Mouse (Mus musculus) midbrain, embryonic 12.5 days (tissue): ENCODE data around the gene Arhgap20. TPM values are rescaled to one million over a fixed set of nuclear protein-coding genes. Genes with fewer than 3 reads are reported as not detected.

ENCODE experiments used
- ATAC-seq: fragments of 200-750 bp; cut with Nextera tagmentation; 2 replicates; pipeline ENCODE4 v1.8.0; 2017; ENCODE audit warnings: low read depth, moderate TSS enrichment, moderate library complexity; ENCODE audit not compliant: low FRiP score
- H3K27ac ChIP-seq: fragments of 300-500 bp; sonication (generic); replicated peaks from 2 replicates; pipeline ENCODE4 v1.5.1; 2016; ENCODE audit warnings: mild to moderate bottlenecking
- H3K27me3 ChIP-seq: fragments of 300-500 bp; sonication (generic); 2 replicates; pipeline ENCODE4 v1.6.1; 2016; ENCODE audit warnings: mild to moderate bottlenecking
- H3K36me3 ChIP-seq: fragments of 300-500 bp; sonication (generic); 2 replicates; pipeline ENCODE4 v1.6.1; 2016
- H3K4me1 ChIP-seq: fragments of 300-500 bp; sonication (generic); 2 replicates; pipeline ENCODE4 v1.6.1; 2016
- H3K4me2 ChIP-seq: fragments of 300-500 bp; sonication (generic); replicated peaks from 2 replicates; pipeline ENCODE4 v1.6.1; 2016; ENCODE audit warnings: mild to moderate bottlenecking, moderate library complexity
- H3K4me3 ChIP-seq: fragments of 300-500 bp; sonication (generic); 2 replicates; pipeline ENCODE4 v1.5.1; 2016; ENCODE audit warnings: mild to moderate bottlenecking
- H3K9ac ChIP-seq: fragments of 300-500 bp; sonication (generic); replicated peaks from 2 replicates; pipeline ENCODE4 v1.6.1; 2016; ENCODE audit warnings: mild to moderate bottlenecking, moderate library complexity
- H3K9me3 ChIP-seq: fragments of 300-500 bp; sonication (generic); 2 replicates; pipeline ENCODE4 v1.6.1; 2016; ENCODE audit warnings: mild to moderate bottlenecking
- WGBS: fragments of 180-500 bp; shearing (Covaris S2); methylation state at CpG from one replicate; pipeline ENCODE4 v1.1.7; 2016; 5-methylcytosine and 5-hydroxymethylcytosine counted together
- polyA plus RNA-seq: library from polyadenylated mRNA; unstranded; fragments of >200 nt; fragmentation: Nextera tagmentation; extraction: Ambion mirVana; gene quantifications from 2 replicates; pipeline ENCODE4 v1.2.1, GENCODE M21; 2016

The Arhgap20 gene
- polyA plus RNA-seq, 1 experiment from 2014 or later = 13.8 TPM

- Histone ChIP-seq H3K27me3 (no peaks in the 10 kb centered on the region), H3K4me3 (no peak overlapping the region), H3K4me2 (no peak overlapping the region), H3K9ac (no peak overlapping the region), H3K9me3 (no peaks in the 10 kb centered on the region), H3K36me3 (no peaks in the 10 kb centered on the region), H3K27ac (no peak overlapping the region), H3K4me1 (no peaks in the 10 kb centered on the region)
- ATAC-seq = no peak
- 88% methylated on average over 7 of the region's 7 CpGs for WGBS
These were observed 59.4 kb downstream of the Arhgap20 start for GRCm38 (mm10) chr9:51824516-51824915.

GRCm38 (mm10) chr9:51831596-51831995, 66.5 kb downstream of the Arhgap20 start:
- ATAC-seq = no peak
- WGBS = 71% methylated on average over 11 of the region's 11 CpGs
- H3K4me2 ChIP-seq = no peak overlapping the region
- no peaks in the 10 kb centered on the region for H3K36me3 ChIP-seq
- H3K9me3 ChIP-seq = no peaks in the 10 kb centered on the region
- no peaks in the 10 kb centered on the region for H3K27me3 ChIP-seq
- no peak overlapping the region for H3K27ac ChIP-seq
- H3K4me1 ChIP-seq = no peaks in the 10 kb centered on the region
- no peak overlapping the region for H3K4me3 ChIP-seq
- H3K9ac ChIP-seq = no peak overlapping the region

GRCm38 (mm10) chr9:51832368-51832767, 67.2 kb downstream of the Arhgap20 start:
- 83% methylated on average over 5 of the region's 5 CpGs for WGBS
- no peak for ATAC-seq
- no peaks in the 10 kb centered on the region for H3K9me3 ChIP-seq
- H3K27ac ChIP-seq = no peak overlapping the region
- H3K27me3 ChIP-seq = no peaks in the 10 kb centered on the region
- no peaks in the 10 kb centered on the region for H3K4me1 ChIP-seq
- H3K9ac ChIP-seq = no peak overlapping the region
- H3K36me3 ChIP-seq = no peaks in the 10 kb centered on the region
- no peak overlapping the region for H3K4me2 ChIP-seq
- no peak overlapping the region for H3K4me3 ChIP-seq

GRCm38 (mm10) chr9:51837716-51838115, 72.6 kb downstream of the Arhgap20 start:
- no peaks in the 10 kb centered on the region for H3K27me3 ChIP-seq
- H3K27ac ChIP-seq = no peak overlapping the region
- no peak overlapping the region for H3K4me2 ChIP-seq

GRCm38 (mm10) chr9:51843216-51843615, 78.1 kb downstream of the Arhgap20 start:
- ATAC-seq = no peak
- WGBS = 71% methylated on average over 4 of the region's 4 CpGs
- Histone ChIP-seq H3K36me3 (no peaks in the 10 kb centered on the region), H3K27ac (no peak overlapping the region), H3K4me2 (no peak overlapping the region), H3K9me3 (no peaks in the 10 kb centered on the region), H3K27me3 (no peaks in the 10 kb centered on the region), H3K9ac (no peak overlapping the region), H3K4me3 (no peak overlapping the region), H3K4me1 (no peaks in the 10 kb centered on the region)

More at GRCm38 (mm10) chr9:51837716-51838115, 72.6 kb downstream of the Arhgap20 start:
- H3K9ac ChIP-seq = no peak overlapping the region
- H3K9me3 ChIP-seq = no peaks in the 10 kb centered on the region
- no peak overlapping the region for H3K4me3 ChIP-seq
- WGBS = 71% methylated on average over 7 of the region's 7 CpGs
- H3K36me3 ChIP-seq = no peaks in the 10 kb centered on the region
- no peaks in the 10 kb centered on the region for H3K4me1 ChIP-seq
- no peak for ATAC-seq

- 94% methylated on average over 10 of the region's 10 CpGs for WGBS
- Histone ChIP-seq H3K9ac (no peak overlapping the region), H3K27me3 (no peaks in the 10 kb centered on the region), H3K36me3 (no peaks in the 10 kb centered on the region), H3K4me1 (no peaks in the 10 kb centered on the region), H3K27ac (no peak overlapping the region), H3K4me3 (no peak overlapping the region), H3K9me3 (no peaks in the 10 kb centered on the region), H3K4me2 (no peak overlapping the region)
- ATAC-seq = no peak
These were observed 80.7 kb downstream of the Arhgap20 start for GRCm38 (mm10) chr9:51845796-51846195.

GRCm38 (mm10) chr9:51853772-51854171, 88.6 kb downstream of the Arhgap20 start:
- no peaks in the 10 kb centered on the region for H3K36me3 ChIP-seq
- no peaks in the 10 kb centered on the region for H3K9me3 ChIP-seq
- no peak overlapping the region for H3K27ac ChIP-seq
- H3K4me3 ChIP-seq = no peak overlapping the region
- no peaks in the 10 kb centered on the region for H3K4me1 ChIP-seq
- 92% methylated on average over 5 of the region's 5 CpGs for WGBS
- H3K9ac ChIP-seq = no peak overlapping the region
- no peaks in the 10 kb centered on the region for H3K27me3 ChIP-seq
- ATAC-seq = no peak
- H3K4me2 ChIP-seq = no peak overlapping the region

- no peaks in the 10 kb centered on the region for H3K27me3 ChIP-seq
- no peak for ATAC-seq
- 87% methylated on average over 3 of the region's 3 CpGs for WGBS
These were observed 99.1 kb downstream of the Arhgap20 start for GRCm38 (mm10) chr9:51864273-51864672.

GRCm38 (mm10) chr9:51866634-51867033, 101.5 kb downstream of the Arhgap20 start:
- no peaks in the 10 kb centered on the region for H3K27me3 ChIP-seq
- no peak overlapping the region for H3K9ac ChIP-seq
- no peak for ATAC-seq
- no peak overlapping the region for H3K27ac ChIP-seq
- H3K36me3 ChIP-seq = no peaks in the 10 kb centered on the region
- H3K4me1 ChIP-seq = no peaks in the 10 kb centered on the region
- 49% methylated on average over 4 of the region's 4 CpGs for WGBS
- H3K4me2 ChIP-seq = no peak overlapping the region
- H3K9me3 ChIP-seq = no peaks in the 10 kb centered on the region
- H3K4me3 ChIP-seq = no peak overlapping the region

More at GRCm38 (mm10) chr9:51864273-51864672, 99.1 kb downstream of the Arhgap20 start:
- Histone ChIP-seq H3K9me3 (no peaks in the 10 kb centered on the region), H3K36me3 (no peaks in the 10 kb centered on the region), H3K4me3 (no peak overlapping the region), H3K4me1 (no peaks in the 10 kb centered on the region), H3K4me2 (no peak overlapping the region), H3K9ac (no peak overlapping the region), H3K27ac (no peak overlapping the region)

GRCm38 (mm10) chr9:51869056-51869455, 103.9 kb downstream of the Arhgap20 start:
- Histone ChIP-seq H3K27me3 (no peaks in the 10 kb centered on the region), H3K9me3 (no peaks in the 10 kb centered on the region), H3K4me3 (no peak overlapping the region), H3K4me2 (no peak overlapping the region), H3K36me3 (no peaks in the 10 kb centered on the region), H3K27ac (no peak overlapping the region), H3K4me1 (no peaks in the 10 kb centered on the region), H3K9ac (no peak overlapping the region)
- ATAC-seq = no peak
- WGBS = 88% methylated on average over 4 of the region's 4 CpGs

GRCm38 (mm10) chr9:51874348-51874747, 109.2 kb downstream of the Arhgap20 start:
- Histone ChIP-seq H3K4me1 (no peaks in the 10 kb centered on the region), H3K9ac (no peak overlapping the region), H3K4me2 (no peak overlapping the region), H3K4me3 (no peak overlapping the region), H3K36me3 (no peaks in the 10 kb centered on the region), H3K27me3 (no peaks in the 10 kb centered on the region), H3K9me3 (no peaks in the 10 kb centered on the region), H3K27ac (no peak overlapping the region)
- WGBS = 58% methylated on average over 4 of the region's 4 CpGs
- no peak for ATAC-seq

GRCm38 (mm10) chr9:51875531-51875930, 110.4 kb downstream of the Arhgap20 start:
- H3K9ac ChIP-seq = no peak overlapping the region
- no peaks in the 10 kb centered on the region for H3K4me1 ChIP-seq
- H3K4me3 ChIP-seq = no peak overlapping the region
- H3K27me3 ChIP-seq = no peaks in the 10 kb centered on the region
- ATAC-seq = no peak
- WGBS = 95% methylated on average over 20 of the region's 20 CpGs
- no peaks in the 10 kb centered on the region for H3K36me3 ChIP-seq
- H3K4me2 ChIP-seq = no peak overlapping the region
- H3K9me3 ChIP-seq = no peaks in the 10 kb centered on the region
- H3K27ac ChIP-seq = no peak overlapping the region

GRCm38 (mm10) chr9:51881386-51881785, 116.2 kb downstream of the Arhgap20 start:
- ATAC-seq = no peak
- 60% methylated on average over 4 of the region's 4 CpGs for WGBS

More at GRCm38 (mm10) chr9:51881386-51881785, 116.2 kb downstream of the Arhgap20 start:
- Histone ChIP-seq H3K36me3 (no peaks in the 10 kb centered on the region), H3K4me2 (no peak overlapping the region), H3K27me3 (no peaks in the 10 kb centered on the region), H3K4me3 (no peak overlapping the region), H3K9me3 (no peaks in the 10 kb centered on the region), H3K27ac (no peak overlapping the region), H3K4me1 (no peaks in the 10 kb centered on the region), H3K9ac (no peak overlapping the region)
